10 mouse cellular contexts compared by ENCODE assay signal in genomic region chr5:98255760-98256490, GRCm38 (mm10). TPM values are rescaled to one million over a fixed set of nuclear protein-coding genes. Genes with fewer than 3 reads are reported as not detected.
DNase-seq lines count a peak whose midpoint lies in the region; ATAC-seq and TF ChIP-seq lines count a peak whose summit lies in the region.
"Had no signal": no experiment of that assay in that cellular context is flagged by ENCODE, and none has a peak within 500 bp of the region (broad histone marks: within the 10 kb centered on the region; RNA-seq: fewer than 3 reads in every experiment).

No protein-coding gene starts in this region.

- H3K27ac ChIP-seq in liver, embryonic 11.5 days (ENCODE audit: low read depth, low read length) = no peak overlapping the region
- no peak overlapping the region for H3K27ac ChIP-seq in liver, postnatal 0 days (ENCODE audit: low read depth)
- H3K27ac ChIP-seq in embryonic facial prominence, embryonic 10.5 days (replicated peaks) = no peak overlapping the region
- H3K27ac ChIP-seq in intestine, postnatal 0 days (ENCODE audit: low read depth, low read length) = no peak overlapping the region

- peak overlapping the region; percentile 3; the same call in 1 of the 2 replicates for H3K4me2 ChIP-seq in liver, embryonic 11.5 days
- H3K4me2 ChIP-seq in liver, postnatal 0 days (ENCODE audit: low read depth, low read length) = no peak overlapping the region
- 0 out of 2 replicates have a peak overlapping the region, but pooled peaks have one; percentile 4 for H3K4me2 ChIP-seq in intestine, postnatal 0 days (replicated peaks; ENCODE audit: low read depth)

- no peak for TF ChIP-seq EP300 in liver, postnatal 0 days (IDR thresholded peaks at IDR 0.05; ENCODE audit: low read depth)

- H3K4me1 ChIP-seq in liver, embryonic 11.5 days (replicated peaks; ENCODE audit: control insufficient read depth, insufficient read depth, low read length) = no peaks in the 10 kb centered on the region
- no peaks in the 10 kb centered on the region for H3K4me1 ChIP-seq in liver, postnatal 0 days (ENCODE audit: insufficient read depth)
- peaks cover 23% of the 10 kb centered on the region for H3K4me1 ChIP-seq in embryonic facial prominence, embryonic 10.5 days
- H3K4me1 ChIP-seq in intestine, postnatal 0 days (replicated peaks; ENCODE audit: control insufficient read depth, insufficient read depth, low read length) = no peaks in the 10 kb centered on the region

- no peaks in the 10 kb centered on the region for H3K36me3 ChIP-seq in liver, embryonic 11.5 days (ENCODE audit: control insufficient read depth, insufficient read depth, low read length)
- no peaks in the 10 kb centered on the region for H3K36me3 ChIP-seq in liver, postnatal 0 days (replicated peaks; ENCODE audit: insufficient read depth, low read length)
- H3K36me3 ChIP-seq in embryonic facial prominence, embryonic 10.5 days (replicated peaks) = no peaks in the 10 kb centered on the region
- H3K36me3 ChIP-seq in intestine, postnatal 0 days (ENCODE audit: control insufficient read depth, insufficient read depth) = no peaks in the 10 kb centered on the region

- H3K9me3 ChIP-seq in liver, embryonic 11.5 days (ENCODE audit: control insufficient read depth, low read length) = no peaks in the 10 kb centered on the region
- H3K9me3 ChIP-seq in liver, postnatal 0 days (ENCODE audit: low read length) = no peaks in the 10 kb centered on the region
- no peaks in the 10 kb centered on the region for H3K9me3 ChIP-seq in embryonic facial prominence, embryonic 10.5 days
- no peaks in the 10 kb centered on the region for H3K9me3 ChIP-seq in intestine, postnatal 0 days (ENCODE audit: control insufficient read depth)

- H3K9ac ChIP-seq in liver, embryonic 11.5 days (ENCODE audit: low read depth, low read length) = no peak overlapping the region
- no peak overlapping the region for H3K9ac ChIP-seq in liver, postnatal 0 days (replicated peaks)
- H3K9ac ChIP-seq in intestine, postnatal 0 days (ENCODE audit: low read depth, low read length) = no peak overlapping the region

- no peak for TF ChIP-seq CTCF in liver, postnatal 0 days (IDR thresholded peaks at IDR 0.05; ENCODE audit: low read depth)
- TF ChIP-seq CTCF in intestine, postnatal 0 days (IDR thresholded peaks at IDR 0.05; ENCODE audit: low read depth) = no peak

- peaks cover 45% of the 10 kb centered on the region for H3K27me3 ChIP-seq in liver, embryonic 11.5 days (replicated peaks; ENCODE audit: control insufficient read depth, insufficient read depth, low read length)
- peaks cover 44% of the 10 kb centered on the region for H3K27me3 ChIP-seq in liver, postnatal 0 days (ENCODE audit: insufficient read depth, low read length)
- H3K27me3 ChIP-seq in embryonic facial prominence, embryonic 10.5 days (replicated peaks; ENCODE audit: low read depth, poor library complexity, severe bottlenecking) = peaks cover 77% of the 10 kb centered on the region
- peaks cover 56% of the 10 kb centered on the region for H3K27me3 ChIP-seq in intestine, postnatal 0 days (replicated peaks; ENCODE audit: control insufficient read depth, insufficient read depth, low read length)

- ATAC-seq in liver, embryonic 11.5 days (replicated peaks; ENCODE audit: low FRiP score) = no peak
- ATAC-seq in liver, postnatal 0 days = no peak
- no peak for ATAC-seq in intestine, postnatal 0 days
- ATAC-seq in inflammation-experienced regulatory T-cells, adult 6 months = no peak

- 7% methylated on average over 18 of the region's 18 CpGs for WGBS in liver, embryonic 11.5 days
- 8% methylated on average over 18 of the region's 18 CpGs for WGBS in liver, postnatal 0 days (ENCODE audit: insufficient replicate concordance)
- WGBS in embryonic facial prominence, embryonic 10.5 days = 5% methylated on average over 18 of the region's 18 CpGs
- 9% methylated on average over 18 of the region's 18 CpGs for WGBS in intestine, postnatal 0 days

- H3K4me3 ChIP-seq in liver, embryonic 11.5 days (ENCODE audit: low read depth, low read length) = 0 out of 2 replicates have a peak overlapping the region, but pooled peaks have one; percentile 2
- no peak overlapping the region for H3K4me3 ChIP-seq in liver, postnatal 0 days (ENCODE audit: low read depth, low read length)
- peak overlapping the region; percentile 21; the same call in 1 of the 2 replicates for H3K4me3 ChIP-seq in embryonic facial prominence, embryonic 10.5 days
- H3K4me3 ChIP-seq in intestine, postnatal 0 days (ENCODE audit: low read depth, low read length) = no peak overlapping the region
- H3K4me3 ChIP-seq: erythroblast, embryonic 14.5 days had no signal

- no peak for DNase-seq in liver, embryonic 11.5 days (ENCODE audit: low spot score)
- DNase-seq in liver, postnatal 0 days = no peak
- DNase-seq in embryonic facial prominence, embryonic 10.5 days (ENCODE audit: low spot score) = peak; percentile 43
- DNase-seq in frontal cortex, postnatal 10 days (ENCODE audit: low spot score in 2 of 2) = no peak
- DNase-seq in adrenal gland, postnatal 14 days = no peak
- no peak for DNase-seq in lung, adult 18-20 months

RNA-seq across cellular contexts. Expression of gene Fgf5, which starts 1.9 kb away (rescaled TPM):
- 2.3 and 2.8 TPM in 2 replicates for polyA plus RNA-seq in liver, embryonic 11.5 days (2014; fragmentation: Nextera tagmentation; extraction: Ambion mirVana)
- polyA plus RNA-seq in liver, postnatal 0 days (2015; fragmentation: Nextera tagmentation; extraction: Ambion mirVana) = not detected in 2 replicates
- 0.52 and 0.65 TPM in 2 replicates for polyA plus RNA-seq in embryonic facial prominence, embryonic 10.5 days (2016; fragmentation: Nextera tagmentation; extraction: Ambion mirVana)
- 0.31 and 0.59 TPM in 2 replicates for polyA plus RNA-seq in intestine, postnatal 0 days (2015; fragmentation: Nextera tagmentation; extraction: Ambion mirVana)
- not detected for polyA plus RNA-seq in inflammation-experienced regulatory T-cells, adult 6 months (2017; shearing (Covaris generic))
- not detected in 2 replicates for total RNA-seq in adrenal gland, postnatal 14 days (2021)
- total RNA-seq: neutrophil, adult 5-6 weeks had no signal
- polyA plus RNA-seq: erythroblast, embryonic 14.5 days had no signal

Comparison
In these comparisons a context has a peak if more than half of its experiments do, and no peak if none do; other contexts are left out.
1. H3K4me3 ChIP-seq: peak in liver, embryonic 11.5 days (single experiment) and embryonic facial prominence, embryonic 10.5 days (single experiment); none in liver, postnatal 0 days (single experiment) and intestine, postnatal 0 days (single experiment).